Mouse (Mus musculus) hindbrain, embryonic 10.5 days (tissue): ENCODE measurements at regions not wholly inside any gene's neighbourhood (a gene's known extent, or its start where the extent isn't known, plus 50 kb on each side); places are given as distances from the start of the nearest gene placed in this dataset.
"Not testable (repeated sequence)": the region's sequence is repeated elsewhere in the genome, so short reads cannot be mapped to it uniquely, and the experiment has no call there.

ENCODE experiments used
- DNase-seq: peaks from one replicate; pipeline ENCODE4 v3.0.0-alpha.2; 2017; ENCODE audit warnings: low spot score
- H3K27ac ChIP-seq: fragments of 300-500 bp; sonication (generic); 2 replicates; pipeline ENCODE4 v1.5.1; 2016; ENCODE audit warnings: mild to moderate bottlenecking, moderate library complexity
- H3K27me3 ChIP-seq: fragments of 300-500 bp; sonication (generic); 2 replicates; pipeline ENCODE4 v1.6.1; 2016; ENCODE audit warnings: mild to moderate bottlenecking; ENCODE audit not compliant: poor library complexity, insufficient read depth, severe bottlenecking
- H3K36me3 ChIP-seq: fragments of 300-500 bp; sonication (generic); 2 replicates; pipeline ENCODE4 v1.6.1; 2016; ENCODE audit warnings: mild to moderate bottlenecking, moderate library complexity
- H3K4me1 ChIP-seq: fragments of 300-500 bp; sonication (generic); replicated peaks from 2 replicates; pipeline ENCODE4 v1.6.1; 2016; ENCODE audit warnings: mild to moderate bottlenecking
- H3K4me3 ChIP-seq: fragments of 300-500 bp; sonication (generic); 2 replicates; pipeline ENCODE4 v1.5.1; 2016; ENCODE audit warnings: mild to moderate bottlenecking, moderate library complexity
- H3K9me3 ChIP-seq: fragments of 300-500 bp; sonication (generic); 2 replicates; pipeline ENCODE4 v1.6.1; 2016; ENCODE audit warnings: mild to moderate bottlenecking, moderate library complexity
- WGBS: fragments of 180-500 bp; shearing (Covaris S2); methylation state at CpG from one replicate; pipeline ENCODE4 v1.1.7; 2016; 5-methylcytosine and 5-hydroxymethylcytosine counted together

- Histone ChIP-seq H3K9me3 (no peaks in the 10 kb centered on the region), H3K4me1 (peaks cover 5% of the 10 kb centered on the region; the same call in 1 of the 2 replicates), H3K27me3 (no peaks in the 10 kb centered on the region), H3K36me3 (no peaks in the 10 kb centered on the region), H3K4me3 (no peak overlapping the region), H3K27ac (no peak overlapping the region)
- WGBS: 12% methylated on average over 1 of the region's 1 CpGs
- peak; percentile 42 for DNase-seq
Measured at GRCm38 (mm10) chr6:62889194-62889593, 366.5 kb upstream of the Grid2 start.

DNA sequence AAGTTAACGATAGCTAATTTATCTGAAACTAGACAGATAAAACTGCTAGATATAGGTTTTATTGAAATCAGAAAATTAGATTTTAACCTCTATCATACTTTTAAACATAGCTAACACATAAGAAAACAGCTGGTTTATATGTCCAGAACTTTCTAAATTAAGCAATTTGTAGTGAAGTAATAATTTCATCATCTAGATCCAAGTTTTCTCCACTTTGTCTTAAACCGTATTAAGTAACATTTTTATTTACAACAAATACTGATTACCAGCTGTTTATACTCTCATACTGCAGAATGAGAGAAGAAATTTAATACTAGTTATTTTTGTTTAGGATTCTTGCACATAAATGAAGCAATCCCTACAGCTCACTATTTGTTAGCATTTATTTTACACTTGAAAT, 342.9 kb upstream of the Grid2 start:
- Histone ChIP-seq H3K4me1 (no peaks in the 10 kb centered on the region), H3K4me3 (no peak overlapping the region), H3K36me3 (no peaks in the 10 kb centered on the region), H3K27ac (no peak overlapping the region), H3K9me3 (no peaks in the 10 kb centered on the region), H3K27me3 (no peaks in the 10 kb centered on the region)
- WGBS: 95% methylated on average over 2 of the region's 2 CpGs
- no peak for DNase-seq

GRCm38 (mm10) chr6:62917059-62917458, 338.6 kb upstream of the Grid2 start:
- not testable (repeated sequence) for H3K27ac ChIP-seq, DNase-seq, H3K9me3 ChIP-seq, H3K36me3 ChIP-seq, H3K4me1 ChIP-seq, H3K4me3 ChIP-seq, H3K27me3 ChIP-seq
- 51% methylated on average over 4 of the region's 5 CpGs for WGBS

GRCm38 (mm10) chr6:62917956-62918355, 337.7 kb upstream of the Grid2 start:
- DNase-seq: no peak
- Histone ChIP-seq H3K36me3 (no peaks in the 10 kb centered on the region), H3K4me1 (no peaks in the 10 kb centered on the region), H3K4me3 (no peak overlapping the region), H3K27ac (no peak overlapping the region), H3K9me3 (no peaks in the 10 kb centered on the region), H3K27me3 (no peaks in the 10 kb centered on the region)
- 96% methylated on average over 6 of the region's 6 CpGs for WGBS

DNA sequence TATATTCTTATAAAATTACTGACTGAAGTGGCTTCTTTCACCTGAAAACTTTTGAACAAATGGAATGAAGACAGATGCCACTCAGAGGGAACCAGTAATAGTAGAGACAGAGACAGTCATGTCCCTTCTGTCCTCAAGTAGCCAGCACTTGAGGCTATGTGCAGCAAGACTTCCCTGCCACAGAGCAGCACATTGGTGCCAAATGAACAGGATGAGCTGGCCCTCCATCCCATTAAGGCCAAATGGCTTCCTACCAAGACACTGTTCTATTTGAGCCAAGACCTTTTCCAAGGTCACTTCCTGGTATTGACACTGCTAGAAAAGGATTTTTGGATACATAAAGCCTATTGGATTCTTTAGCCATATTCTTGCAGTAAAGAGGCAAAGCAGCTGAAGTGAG, 336.6 kb upstream of the Grid2 start:
- H3K27me3 ChIP-seq: no peaks in the 10 kb centered on the region
- no peaks in the 10 kb centered on the region for H3K9me3 ChIP-seq
- H3K4me3 ChIP-seq: no peak overlapping the region
- H3K4me1 ChIP-seq: no peaks in the 10 kb centered on the region
- H3K27ac ChIP-seq: no peak overlapping the region
- no peaks in the 10 kb centered on the region for H3K36me3 ChIP-seq
- DNase-seq: no peak
